Mouse (Mus musculus) megakaryocyte-erythroid progenitor cell, adult 5 weeks (primary cell): ENCODE data around the gene Papss2. TPM values are rescaled to one million over a fixed set of nuclear protein-coding genes. Genes with fewer than 3 reads are reported as not detected.

ENCODE experiments used
- polyA plus RNA-seq: library from polyadenylated mRNA; stranded (reverse); fragments of >175 nt; gene quantifications from 2 replicates; pipeline ENCODE4 v1.2.3, GENCODE M21; 2012

Papss2 gene
- polyA plus RNA-seq: 4.3 and 9.1 TPM in 2 replicates

DNA sequence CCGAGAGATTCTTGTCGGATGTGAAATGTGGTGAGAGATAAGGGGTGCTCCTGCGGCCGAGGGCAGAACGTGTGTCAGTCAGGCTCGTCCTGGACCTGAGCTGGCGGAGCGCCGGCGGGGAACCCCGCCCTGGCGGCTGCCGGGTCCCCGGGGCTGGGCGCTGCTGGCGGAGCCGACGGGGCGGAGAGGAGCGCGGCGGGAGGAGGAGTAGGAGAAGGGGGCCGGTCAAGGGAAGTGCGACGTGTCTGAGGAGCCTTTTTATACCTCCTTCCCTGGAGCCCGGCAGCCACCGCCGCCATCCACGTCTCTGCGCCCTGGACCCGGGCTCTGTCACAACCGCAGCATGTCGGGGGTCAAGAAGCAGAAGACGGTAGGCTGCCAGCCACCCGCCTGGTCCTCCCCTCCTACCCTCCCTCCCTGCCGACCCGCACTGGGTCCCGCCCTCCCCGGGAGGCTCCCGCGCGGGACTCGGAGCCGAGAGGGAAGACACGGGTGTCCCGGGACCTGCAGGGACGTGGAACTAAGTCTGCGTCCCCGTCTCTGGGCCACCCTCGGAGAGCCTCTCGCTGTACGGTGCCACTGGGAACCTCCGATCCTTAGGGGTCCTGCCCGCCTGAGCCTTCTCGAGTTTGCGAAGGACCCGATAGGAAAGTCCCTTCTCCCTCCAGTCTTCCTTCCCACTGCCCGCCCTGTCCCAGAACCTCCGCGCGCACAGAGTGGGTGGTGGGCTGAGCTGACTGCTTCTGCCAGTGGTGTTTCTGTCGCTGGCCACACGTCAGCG, at the start of gene Papss2:
TSS of gene Papss2 (plus strand) at position 285 of the 781 bp plus-strand sequence.

Other genes with a start within 250 kb of the Papss2 start
- gene Sgms1, start 206.1 kb upstream of the Papss2 start, polyA plus RNA-seq: 9.3 and 12.7 TPM in 2 replicates
- gene Rpl9-ps6, start 129.2 kb upstream of the Papss2 start, polyA plus RNA-seq: 3.3 and 3.8 TPM in 2 replicates
- 194 and 205 TPM in 2 replicates for gene Minpp1, start 110.0 kb upstream of the Papss2 start, polyA plus RNA-seq
- gene Atad1, start 144.0 kb downstream of the Papss2 start, polyA plus RNA-seq: 3.0 and 3.2 TPM in 2 replicates
- gene Pten, start 161.7 kb downstream of the Papss2 start, polyA plus RNA-seq: 30.6 and 32.8 TPM in 2 replicates